Mouse (Mus musculus): ENCODE measurements around the gene Trpm6.

Trpm6 gene

DNA sequence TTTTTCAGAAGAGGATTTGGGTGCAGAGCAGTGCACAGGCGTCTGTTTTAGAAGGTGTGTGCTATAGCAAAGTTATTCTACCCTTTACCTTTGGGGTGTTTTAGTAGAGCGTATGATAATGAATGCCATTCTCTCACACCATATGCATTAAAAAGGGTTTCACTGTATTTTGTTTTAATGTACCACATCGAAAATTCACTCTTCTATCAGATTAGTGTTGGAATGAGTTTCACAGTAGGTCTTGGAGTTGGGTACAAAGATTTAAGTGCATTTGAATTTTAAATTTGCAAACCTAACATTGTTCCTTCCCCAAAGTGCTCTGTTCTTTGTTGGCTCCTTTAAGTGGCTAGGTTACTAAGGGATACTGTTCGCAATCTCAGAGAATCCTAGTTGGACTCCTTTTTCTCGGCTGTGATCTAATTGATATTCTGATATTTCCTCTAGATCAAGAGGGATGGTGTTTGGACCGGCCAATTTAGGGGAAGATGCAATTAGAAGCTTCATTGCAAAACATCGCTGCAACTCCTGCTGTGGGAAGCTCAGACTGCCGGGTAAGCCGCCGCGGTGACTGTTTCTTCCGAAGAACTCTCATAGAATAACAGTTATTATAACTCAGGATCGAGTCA is 138.8 kb downstream of the Trpm6 start:
- no peak for DNase-seq (ENCODE audit: low read depth, low spot score)

DNA sequence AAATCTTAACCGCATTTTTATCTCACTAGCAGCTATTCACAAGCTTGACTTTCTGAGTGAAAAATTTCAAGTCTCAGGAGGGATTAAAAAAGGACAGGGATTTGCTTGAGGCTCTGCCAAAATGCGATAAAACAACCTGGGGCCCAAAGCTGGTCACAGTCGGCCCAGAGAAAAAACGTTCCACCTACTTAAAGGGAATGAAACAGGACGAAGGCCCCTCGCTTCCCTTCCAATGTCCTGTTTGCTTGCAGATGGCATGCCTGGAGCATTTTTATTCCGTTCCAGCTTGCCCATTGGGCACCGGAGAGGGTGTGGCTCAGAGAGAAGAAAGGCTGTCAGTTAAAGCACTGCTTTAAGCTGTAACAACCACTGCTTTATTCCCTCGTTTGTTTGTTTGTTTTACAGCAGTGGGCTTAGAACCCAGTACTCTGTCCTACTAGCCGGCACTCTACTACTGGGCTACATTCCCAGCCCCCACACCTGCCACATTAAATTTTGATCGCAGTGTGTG is 139.4 kb downstream of the Trpm6 start:
- no peak for DNase-seq (ENCODE audit: low read depth, low spot score)

DNA sequence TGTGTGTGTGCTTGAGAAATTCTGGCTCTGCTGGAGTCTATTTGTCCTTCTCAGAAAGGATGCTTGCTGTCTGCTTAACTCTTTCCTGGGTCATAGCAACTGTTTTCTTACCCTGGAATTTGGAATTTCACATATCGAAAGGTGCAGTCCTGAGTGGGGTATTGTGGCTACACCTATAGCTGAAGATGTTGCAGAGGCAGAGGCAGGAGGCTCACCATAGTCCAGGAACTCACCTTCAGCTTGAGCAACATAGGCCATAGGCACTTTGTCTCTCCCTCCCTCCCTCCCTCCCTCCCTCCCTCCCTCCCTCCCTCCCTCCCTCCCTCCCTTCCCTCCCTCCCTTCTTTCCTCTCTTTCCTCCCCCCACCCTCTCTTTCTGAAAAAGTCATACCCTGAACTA is 139.8 kb downstream of the Trpm6 start:
- no peak for DNase-seq (ENCODE audit: low read depth, low spot score)

DNA sequence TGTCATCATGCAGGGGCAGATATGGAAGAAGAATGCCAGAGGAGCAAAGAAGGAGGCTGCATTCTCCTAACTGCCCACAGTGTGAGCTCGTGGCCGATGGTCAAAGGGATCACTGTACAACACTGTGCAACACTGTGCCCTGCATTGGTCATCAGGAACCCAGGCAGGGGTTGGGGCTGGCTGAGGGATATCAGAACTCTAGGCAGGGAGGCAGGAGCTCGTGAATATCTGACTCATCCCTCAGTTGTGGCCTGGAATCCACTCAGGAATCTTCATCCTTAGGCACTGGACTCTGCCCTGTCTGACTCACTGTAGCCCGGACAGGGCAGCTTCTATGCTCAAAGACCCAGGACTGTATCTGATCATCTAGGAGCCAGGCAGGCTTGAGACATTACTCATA is 140.4 kb downstream of the Trpm6 start:
- no peak for DNase-seq (ENCODE audit: low read depth, low spot score)

DNA sequence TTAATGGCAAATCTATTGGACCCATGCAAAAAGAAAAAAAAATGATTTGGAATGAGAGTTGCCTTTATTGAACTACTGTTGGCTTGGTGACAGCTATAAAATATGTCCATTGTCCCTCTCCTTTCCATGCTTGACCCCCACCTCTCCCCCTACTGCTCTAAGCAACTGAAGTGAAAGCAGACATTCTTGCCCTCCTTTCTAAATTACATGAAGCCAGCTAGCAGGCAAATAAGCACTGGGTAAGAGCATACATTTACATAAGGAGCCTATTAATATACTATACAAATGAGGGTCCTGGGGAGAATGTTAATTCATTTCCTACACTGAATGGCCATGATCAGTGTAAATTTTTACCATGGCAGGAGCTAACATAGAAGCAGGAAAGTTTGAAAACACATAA is 148.5 kb downstream of the Trpm6 start:
- no peak for DNase-seq (ENCODE audit: low read depth, low spot score)

DNA sequence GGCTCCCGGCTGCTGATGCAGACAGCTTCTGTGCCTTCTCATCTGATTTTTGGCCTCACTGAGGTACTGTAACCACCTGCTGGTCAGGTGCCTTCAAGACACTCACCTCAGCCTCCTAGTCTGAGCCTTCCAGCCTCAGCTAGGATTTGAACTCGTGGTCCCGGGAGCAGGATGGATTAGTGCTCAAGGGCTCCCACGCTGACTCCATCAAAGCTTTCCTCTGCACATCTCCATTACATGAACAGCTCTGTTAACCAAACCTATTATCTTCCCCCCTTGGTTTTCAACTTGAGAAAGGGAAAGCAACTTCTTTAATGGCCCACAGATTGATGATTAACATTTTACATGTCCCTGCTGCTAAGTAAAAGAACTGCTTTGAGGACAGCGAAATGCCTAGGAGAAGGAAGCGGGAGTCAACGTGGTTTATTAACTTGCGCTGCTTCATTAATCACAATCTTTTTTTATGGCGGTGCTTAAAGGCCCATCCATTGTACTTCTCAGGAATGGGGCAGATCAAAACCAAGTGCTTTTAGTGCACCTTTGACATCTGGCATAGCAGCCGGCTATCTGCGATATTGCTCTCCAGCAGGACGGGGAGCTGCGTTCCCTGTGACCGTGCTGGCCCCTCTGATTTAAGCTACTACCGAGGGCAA is 152.4 kb downstream of the Trpm6 start:
- DNase-seq (ENCODE audit: low read depth, low spot score) = no peak

DNA sequence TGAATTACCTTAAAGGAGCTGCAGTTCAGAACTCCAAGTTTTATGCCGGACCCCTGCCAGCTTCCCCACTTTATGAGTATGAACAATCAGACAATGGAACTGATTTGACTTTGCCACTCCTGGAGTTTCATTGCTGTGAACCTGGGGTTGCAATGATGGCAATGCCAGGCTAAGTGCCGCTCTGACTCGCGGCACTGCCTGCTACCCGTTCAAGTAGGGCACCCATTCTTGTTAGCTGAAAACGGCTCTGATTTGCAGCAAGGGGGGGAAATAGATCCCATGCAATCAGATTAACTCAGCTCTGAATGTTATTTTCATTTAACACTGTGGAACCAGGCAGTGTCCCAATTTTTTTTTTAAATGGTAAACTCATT is 152.9 kb downstream of the Trpm6 start:
- DNase-seq (ENCODE audit: low read depth, low spot score) = no peak

DNA sequence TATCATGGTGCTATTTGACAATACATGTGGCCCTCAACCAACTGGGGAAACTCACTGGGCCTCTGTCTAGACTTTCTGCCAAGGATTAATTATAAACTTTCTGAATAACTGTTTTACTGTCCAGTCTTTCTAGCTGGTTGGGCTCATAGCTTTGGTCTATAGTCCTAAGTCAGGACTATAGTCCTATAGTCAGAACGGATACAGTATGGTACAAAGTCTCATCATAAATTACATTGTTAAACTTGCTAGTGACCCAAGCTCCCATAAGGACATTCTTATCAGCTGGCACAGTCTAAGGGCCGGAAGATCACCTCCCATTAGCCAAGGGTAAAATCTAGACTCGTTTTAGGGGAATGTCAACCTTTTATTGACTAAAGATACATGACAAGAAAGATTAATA is 155.7 kb downstream of the Trpm6 start:
- no peak for DNase-seq (ENCODE audit: low read depth, low spot score)

DNA sequence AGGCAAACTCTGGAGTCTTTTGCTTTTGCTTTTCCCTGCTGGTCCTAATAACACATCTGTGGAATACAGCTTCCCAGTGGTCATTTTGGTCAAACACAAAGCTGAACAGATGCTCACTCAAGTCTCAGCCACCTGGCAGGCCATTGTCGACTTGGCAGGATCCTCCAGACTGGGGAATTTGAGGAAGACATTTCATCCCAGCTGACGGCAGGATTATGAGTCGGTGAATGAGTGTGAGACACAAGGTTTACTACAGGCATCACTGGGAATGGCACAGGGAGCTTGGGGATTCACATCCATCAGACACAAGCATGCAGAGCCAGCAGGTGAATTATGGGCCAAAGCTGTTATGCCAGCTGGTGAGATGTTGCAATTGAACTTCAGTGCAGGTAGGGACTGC is 159.9 kb downstream of the Trpm6 start:
- no peak for DNase-seq (ENCODE audit: low read depth, low spot score)

DNA sequence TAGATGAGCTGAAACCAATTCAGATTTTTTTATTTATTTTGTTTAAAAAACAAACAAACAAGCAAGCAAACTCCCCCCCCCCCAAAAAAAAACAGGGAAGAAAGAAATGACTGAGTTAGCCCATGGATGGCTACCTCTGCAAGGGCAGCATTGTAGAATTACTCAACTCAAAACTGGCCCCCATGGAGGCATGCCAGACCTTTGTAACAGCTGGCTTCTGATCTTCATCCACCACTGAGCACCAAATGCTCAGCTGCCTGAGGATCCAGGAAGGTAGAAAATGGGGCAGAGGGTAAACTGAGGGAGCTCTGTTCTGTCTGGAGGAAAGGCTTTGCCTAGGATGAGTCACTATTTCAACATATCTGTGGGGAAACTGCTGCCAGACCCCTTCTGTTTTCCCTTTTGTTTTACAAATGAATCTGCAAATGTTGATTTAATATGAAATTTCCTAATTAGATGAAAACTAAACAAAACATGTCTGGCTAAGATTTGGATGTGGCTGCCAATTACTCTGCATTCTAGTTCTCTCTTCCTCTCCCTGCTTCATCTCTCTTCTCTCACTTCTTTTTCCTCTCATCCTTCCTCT is 162.1 kb downstream of the Trpm6 start:
- DNase-seq (ENCODE audit: low read depth, low spot score) = no peak

DNA sequence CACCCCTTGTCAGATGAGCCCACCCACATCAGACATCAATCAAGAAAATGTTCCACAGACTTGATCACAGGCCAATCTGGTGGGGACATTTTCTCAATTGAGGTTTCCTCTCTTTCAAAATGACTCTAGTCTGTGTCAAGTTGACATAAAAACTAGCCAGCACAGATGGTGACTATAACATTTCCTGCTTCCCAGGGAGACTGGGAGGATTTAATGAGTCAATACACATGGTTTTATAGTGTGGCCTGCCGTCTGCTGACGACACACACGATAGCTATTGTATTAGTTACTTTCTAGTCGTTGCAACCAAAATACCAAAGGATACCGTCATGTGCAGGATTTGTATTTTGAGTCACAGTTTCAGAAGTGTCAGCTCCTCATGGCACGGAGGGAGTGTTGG is 191.6 kb downstream of the Trpm6 start:
- no peak for DNase-seq (ENCODE audit: low read depth, low spot score)
